Mouse (Mus musculus) small intestine, adult 2 months (tissue): ENCODE measurements at regions not wholly inside any gene's neighbourhood (a gene's known extent, or its start where the extent isn't known, plus 50 kb on each side); places are given as distances from the start of the nearest gene placed in this dataset.
"Not testable (repeated sequence)": the region's sequence is repeated elsewhere in the genome, so short reads cannot be mapped to it uniquely, and the experiment has no call there.

Source experiments
- H3K27ac ChIP-seq: fragments of 200-500 bp; 2 replicates; pipeline ENCODE4 v1.5.1; 2012; ENCODE audit warnings: low read depth, low read length, control low read depth, inconsistent platforms; ENCODE audit not compliant: insufficient read depth
- H3K27me3 ChIP-seq: fragments of 200-500 bp; 2 replicates; pipeline ENCODE4 v1.6.1; 2012; ENCODE audit warnings: mild to moderate bottlenecking, moderate library complexity, low read length, inconsistent platforms; ENCODE audit not compliant: control insufficient read depth, insufficient read depth
- H3K36me3 ChIP-seq: fragments of 200-500 bp; 2 replicates; pipeline ENCODE4 v1.6.1; 2012; ENCODE audit warnings: mild to moderate bottlenecking, low read length, control low read depth, inconsistent platforms; ENCODE audit not compliant: control insufficient read depth, insufficient read depth
- H3K4me1 ChIP-seq: fragments of 200-500 bp; 2 replicates; pipeline ENCODE4 v1.6.1; 2012; ENCODE audit warnings: low read length, inconsistent platforms, mixed read lengths; ENCODE audit not compliant: control insufficient read depth, insufficient read depth, insufficient read length
- H3K4me3 ChIP-seq: fragments of 200-500 bp; 2 replicates; pipeline ENCODE4 v1.5.1; 2012; ENCODE audit warnings: low read depth, mild to moderate bottlenecking, control low read depth, inconsistent platforms, low read length, moderate library complexity
- CTCF ChIP-seq: fragments of 200-500 bp; IDR thresholded peaks from 2 replicates; pipeline ENCODE4 v1.5.1; 2012; ENCODE audit warnings: low read depth, mild to moderate bottlenecking, control low read depth, inconsistent platforms, low read length, moderate library complexity, mixed read lengths; ENCODE audit not compliant: insufficient replicate concordance, insufficient read length; ENCODE audit errors: extremely low read depth
- POLR2A ChIP-seq: fragments of 200-500 bp; IDR thresholded peaks from 2 replicates; pipeline ENCODE4 v1.6.1; 2012; ENCODE audit warnings: low read depth, mild to moderate bottlenecking, control low read depth, inconsistent platforms, low read length, moderate library complexity
- WGBS: fragments of 180-500 bp; shearing (Covaris S2); methylation state at CpG from one replicate; pipeline ENCODE4 v1.1.7; 2018; 5-methylcytosine and 5-hydroxymethylcytosine counted together

DNA sequence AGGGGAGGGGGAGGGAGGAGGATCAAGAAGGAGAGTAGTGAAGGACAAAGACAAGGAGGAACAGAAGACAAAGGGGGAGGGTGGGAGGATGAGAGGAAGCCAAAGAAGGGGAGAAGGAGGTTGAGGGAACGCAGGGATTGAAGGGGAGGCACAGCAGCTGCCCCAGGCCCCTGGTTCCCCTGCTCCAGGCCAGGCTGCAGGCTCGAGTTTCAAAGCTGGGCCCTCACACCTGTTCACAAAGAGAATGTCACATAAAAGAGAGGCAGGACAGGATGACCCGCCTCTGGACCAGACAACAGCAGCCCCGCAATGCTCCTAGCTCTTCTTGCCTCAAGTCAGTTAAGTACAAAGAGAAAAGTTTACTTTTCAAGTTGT, 128.3 kb downstream of the Dll1 start:
- WGBS = 79% methylated on average over 4 of the region's 4 CpGs
- no peaks in the 10 kb centered on the region for H3K36me3 ChIP-seq
- no peak for TF ChIP-seq CTCF
- TF ChIP-seq POLR2A = no peak

GRCm38 (mm10) chr17:15247546-15248416, 128.9 kb downstream of the Dll1 start:
- Histone ChIP-seq H3K27me3 (no peaks in the 10 kb centered on the region), H3K4me3 (no peak overlapping the region), H3K4me1 (no peaks in the 10 kb centered on the region), H3K36me3 (no peaks in the 10 kb centered on the region), H3K27ac (no peak overlapping the region)
- no peak for TF ChIP-seq CTCF
- TF ChIP-seq POLR2A = no peak
- 51% methylated on average over 20 of the region's 20 CpGs for WGBS

More for the DNA sequence above, 128.3 kb downstream of the Dll1 start:
- Histone ChIP-seq H3K27me3 (no peaks in the 10 kb centered on the region), H3K27ac (no peak overlapping the region), H3K4me1 (peaks cover 4% of the 10 kb centered on the region; the same call in 1 of the 2 replicates), H3K4me3 (no peak overlapping the region)

DNA sequence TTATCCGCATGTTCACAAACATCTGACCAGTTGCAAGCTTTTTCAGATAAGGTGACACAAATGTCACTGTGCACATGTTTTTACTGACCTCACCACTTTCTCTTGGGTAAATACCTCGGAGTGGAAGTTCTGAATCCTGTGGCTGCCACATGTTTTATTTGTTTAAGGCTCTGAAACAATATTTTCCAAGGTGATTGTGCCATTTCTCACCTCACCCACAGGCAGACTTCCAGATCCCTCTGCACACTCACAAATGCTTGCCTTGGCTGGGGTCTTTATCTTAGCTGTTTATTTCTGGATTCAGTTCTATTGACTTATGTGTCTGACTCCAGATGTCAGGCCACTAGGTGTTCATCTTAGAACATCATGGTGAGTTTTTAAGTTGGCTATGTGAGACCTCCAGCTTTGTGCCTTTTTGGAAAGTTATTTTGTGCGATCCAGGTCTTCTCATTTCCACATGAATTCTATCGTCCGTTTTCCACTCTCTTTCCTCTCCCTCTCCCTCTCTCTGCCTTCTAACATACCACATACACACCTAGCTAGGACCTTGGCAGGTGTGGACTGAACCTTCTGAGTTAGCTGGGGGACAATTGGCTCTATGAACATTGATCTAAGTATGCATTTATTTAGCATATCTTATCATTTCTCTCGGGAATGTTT, 133.6 kb downstream of the Dll1 start:
- TF ChIP-seq POLR2A = no peak
- no peak for TF ChIP-seq CTCF
- Histone ChIP-seq H3K36me3 (no peaks in the 10 kb centered on the region), H3K27ac (no peak overlapping the region), H3K4me1 (no peaks in the 10 kb centered on the region), H3K27me3 (no peaks in the 10 kb centered on the region), H3K4me3 (no peak overlapping the region)
- WGBS = 55% methylated on average over 6 of the region's 6 CpGs

DNA sequence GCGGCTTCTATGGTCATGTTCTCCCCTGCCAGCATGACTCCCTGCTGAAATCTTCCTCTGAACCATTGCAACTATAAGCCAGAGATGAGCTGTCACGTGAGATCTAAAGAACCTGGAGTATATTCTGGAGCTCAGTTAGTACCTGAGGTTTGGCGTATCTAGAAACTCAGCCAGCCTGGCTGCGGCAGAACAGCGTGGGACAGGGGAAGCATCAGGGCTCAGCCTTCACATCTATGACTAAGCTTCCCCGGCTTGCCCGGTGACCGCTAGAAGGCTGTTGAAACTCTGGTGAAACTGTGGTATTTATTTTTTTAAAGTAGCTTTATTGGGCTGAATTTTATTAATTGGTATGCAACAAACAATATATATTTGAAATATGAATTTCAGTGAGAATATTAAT, 134.3 kb downstream of the Dll1 start:
- WGBS = 81% methylated on average over 8 of the region's 8 CpGs
- H3K4me1 ChIP-seq = no peaks in the 10 kb centered on the region
- no peak overlapping the region for H3K4me3 ChIP-seq
- H3K27me3 ChIP-seq = no peaks in the 10 kb centered on the region
- no peak for TF ChIP-seq POLR2A
- no peak for TF ChIP-seq CTCF
- H3K27ac ChIP-seq = no peak overlapping the region
- H3K36me3 ChIP-seq = no peaks in the 10 kb centered on the region

DNA sequence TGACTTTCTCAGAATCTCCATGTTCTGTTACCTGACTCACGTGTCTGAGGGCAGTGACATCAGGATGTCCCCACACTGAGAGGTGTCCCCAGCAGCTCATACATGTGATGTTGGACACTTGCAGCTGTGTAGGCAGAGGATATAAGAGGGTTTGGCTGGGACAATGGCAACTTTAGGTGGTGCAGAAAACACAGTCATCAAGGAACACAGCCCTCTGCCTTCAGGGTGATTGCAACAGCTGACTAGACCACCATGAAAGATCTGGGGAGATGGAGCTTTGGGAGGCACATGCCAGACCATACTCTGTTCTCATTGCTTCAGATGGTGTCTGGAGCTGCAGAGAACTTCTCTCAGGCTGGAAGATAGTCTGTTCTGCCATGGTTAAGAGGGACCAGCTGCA, 135.2 kb downstream of the Dll1 start:
- Histone ChIP-seq H3K27ac (no peak overlapping the region), H3K4me3 (no peak overlapping the region)

GRCm38 (mm10) chr17:15240641-15241040, 136.0 kb downstream of the Dll1 start:
- not testable (repeated sequence) for H3K4me1 ChIP-seq, H3K27me3 ChIP-seq, H3K4me3 ChIP-seq, H3K36me3 ChIP-seq, H3K27ac ChIP-seq
- WGBS = 64% methylated on average over 12 of the region's 12 CpGs

More for the DNA sequence above, 135.2 kb downstream of the Dll1 start:
- H3K4me1 ChIP-seq = no peaks in the 10 kb centered on the region
- no peaks in the 10 kb centered on the region for H3K27me3 ChIP-seq
- TF ChIP-seq CTCF (no peak), POLR2A (no peak)
- WGBS = 92% methylated on average over 1 of the region's 1 CpGs
- no peaks in the 10 kb centered on the region for H3K36me3 ChIP-seq

DNA sequence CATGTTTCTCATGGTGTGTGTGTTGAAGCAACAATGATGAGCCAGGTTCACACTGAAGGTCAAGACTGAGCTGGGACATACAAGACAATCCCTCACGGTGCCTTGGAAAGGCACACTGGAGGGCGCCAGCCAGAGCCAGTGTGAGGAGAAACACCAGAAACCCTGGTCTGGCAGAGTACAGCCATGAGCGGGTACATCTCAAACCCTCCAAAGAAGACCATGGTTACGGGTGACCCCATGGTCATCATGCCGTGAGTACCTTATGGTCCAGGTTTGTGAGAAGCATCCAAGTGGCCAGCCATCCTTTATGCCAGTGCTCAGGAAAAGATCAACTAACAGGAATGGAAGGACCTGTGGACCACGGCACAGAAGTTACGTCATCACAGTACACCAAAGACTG, 136.7 kb downstream of the Dll1 start:
- Histone ChIP-seq H3K36me3 (no peaks in the 10 kb centered on the region), H3K4me3 (no peak overlapping the region), H3K27ac (no peak overlapping the region), H3K4me1 (no peaks in the 10 kb centered on the region), H3K27me3 (0 out of 2 replicates have a peak, but pooled peaks cover 3% of the 10 kb centered on the region)
- WGBS = 96% methylated on average over 7 of the region's 7 CpGs
- TF ChIP-seq POLR2A (no peak), CTCF (no peak)
